Mouse (Mus musculus): ENCODE results near the gene Wdr45b. TPM values are rescaled to one million over a fixed set of nuclear protein-coding genes. Genes with fewer than 3 reads are reported as not detected.

Wdr45b gene
- total and polyA plus RNA-seq, 3 experiments: 27.0 to 53.0 (median 43.3) TPM

DNA sequence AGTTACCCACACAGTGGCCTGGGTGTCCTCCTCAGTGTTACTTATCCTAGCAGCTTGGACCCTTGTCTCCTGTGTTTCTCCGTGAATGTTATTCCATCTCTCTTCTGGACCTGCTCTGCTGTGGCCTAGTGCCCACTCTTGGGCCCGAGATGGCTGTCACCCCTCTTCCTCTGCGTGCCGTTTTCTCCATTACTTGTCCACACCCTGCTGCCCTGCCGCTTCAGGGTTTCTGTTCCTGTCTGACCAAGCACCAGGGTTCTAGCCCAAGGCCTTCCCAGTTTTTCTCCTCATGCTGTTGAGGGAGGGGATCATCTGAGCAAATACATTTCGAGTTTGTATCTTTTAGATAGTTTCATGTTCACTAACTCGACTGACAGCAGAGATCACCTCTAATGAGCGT, 76.7 kb downstream of the Wdr45b start:
- peaks cover 52% of the 10 kb centered on the region for H3K79me2 ChIP-seq (replicated peaks; ENCODE audit: control insufficient read depth, extremely low read depth, insufficient read depth, poor library complexity, severe bottlenecking)
- H3K9me3 ChIP-seq (replicated peaks; ENCODE audit: low read length): no peaks in the 10 kb centered on the region
- no peak overlapping the region for H3K4me2 ChIP-seq (ENCODE audit: insufficient read depth, low read depth, poor library complexity, severe bottlenecking)
- dilution Hi-C loops (cut with MboI; ENCODE audit: extremely low pct_ligation_motif_present, extremely low pct_unique_long_range_greater_than_20kb, low sequenced_read_pairs): no loop called here
- H3K27ac ChIP-seq (ENCODE audit: insufficient read depth, low read depth): no peak overlapping the region
- no peak for DNase-seq (ENCODE audit: extremely low read depth)
- no peaks in the 10 kb centered on the region for H3K4me1 ChIP-seq (ENCODE audit: control insufficient read depth in 1 of 2, insufficient read depth in 2 of 2)
- no peak overlapping the region for H3K9ac ChIP-seq (ENCODE audit: insufficient read depth, low read depth)
- H3K36me3 ChIP-seq (replicated peaks in 1 of 2; ENCODE audit: control insufficient read depth in 1 of 2, insufficient read depth in 1 of 2, low read length in 1 of 2): peaks cover 24 to 82% of the 10 kb centered on the region in 2 experiments
- in situ Hi-C loops (cut with MboI; ENCODE audit: low pct_ligation_motif_present, low pct_unique_long_range_greater_than_20kb, low sequenced_read_pairs): no loop called here
- no peak overlapping the region for H3K4me3 ChIP-seq (replicated peaks in 1 of 3; ENCODE audit: low read depth in 2 of 3, low read length in 2 of 3, poor library complexity in 1 of 3)
- H3K27me3 ChIP-seq (replicated peaks): no peaks in the 10 kb centered on the region
- TF ChIP-seq ETS1 (conservative IDR thresholded peaks at IDR 0.05; ENCODE audit: low read depth, low read length) (no peak), BHLHE40 (IDR thresholded peaks at IDR 0.05; ENCODE audit: low read depth, low read length) (no peak), POLR2A (IDR thresholded peaks at IDR 0.05; ENCODE audit: low read depth, low read length) (no peak), RAD21 (IDR thresholded peaks at IDR 0.05; ENCODE audit: low read depth, low read length) (no peak), RCOR1 (conservative IDR thresholded peaks at IDR 0.05; ENCODE audit: low read depth, low read length) (no peak), SMC3 (IDR thresholded peaks at IDR 0.05; ENCODE audit: low read depth, low read length) (no peak), USF1 (IDR thresholded peaks at IDR 0.05; ENCODE audit: low read depth, low read length) (no peak), MXI1 (IDR thresholded peaks at IDR 0.05; ENCODE audit: low read depth, low read length) (no peak), ZMIZ1 (IDR thresholded peaks at IDR 0.05; ENCODE audit: low read depth, low read length) (no peak), TBP (conservative IDR thresholded peaks at IDR 0.05; ENCODE audit: low read depth, low read length) (no peak), CHD1 (IDR thresholded peaks at IDR 0.05; ENCODE audit: low read depth, low read length) (no peak), ELF1 (IDR thresholded peaks at IDR 0.05; ENCODE audit: low read depth, low read length) (no peak), MYC (IDR thresholded peaks at IDR 0.05; ENCODE audit: low read depth, low read length) (no peak), ZKSCAN1 (IDR thresholded peaks at IDR 0.05; ENCODE audit: borderline replicate concordance, low read depth, low read length) (no peak), MAZ (IDR thresholded peaks at IDR 0.05; ENCODE audit: low read depth, low read length) (no peak)

Other genes starting within 250 kb of the Wdr45b start
- gene Tex19.2, start 235.8 kb downstream of the Wdr45b start, total RNA-seq (2012; rRNA removed): 0.64 and 0.92 TPM in 2 replicates
- gene Tex19.2, start 235.8 kb downstream of the Wdr45b start, total RNA-seq (2014; rRNA removed): 1.4 and 1.5 TPM in 2 replicates
- gene Tex19.2, start 235.8 kb downstream of the Wdr45b start, polyA plus RNA-seq (2012; ENCODE audit: insufficient read length, low read depth): 2.3 and 2.4 TPM in 2 replicates
- gene Tex19.1, start 208.3 kb downstream of the Wdr45b start, total RNA-seq (2012; rRNA removed): 0.21 TPM in 1 of 2 replicates, not detected in the other
- gene Tex19.1, start 208.3 kb downstream of the Wdr45b start, total RNA-seq (2014; rRNA removed): 0.51 and 0.95 TPM in 2 replicates
- gene Tex19.1, start 208.3 kb downstream of the Wdr45b start, polyA plus RNA-seq (2012; ENCODE audit: insufficient read length, low read depth): 0.35 and 0.57 TPM in 2 replicates
- gene Uts2r, start 194.2 kb downstream of the Wdr45b start, total RNA-seq (2012; rRNA removed): not detected in 2 replicates
- gene Uts2r, start 194.2 kb downstream of the Wdr45b start, total RNA-seq (2014; rRNA removed): not detected in 2 replicates
- gene Uts2r, start 194.2 kb downstream of the Wdr45b start, polyA plus RNA-seq (2012; ENCODE audit: insufficient read length, low read depth): not detected in 2 replicates
- gene Hexdc, start 150.0 kb downstream of the Wdr45b start, total RNA-seq (2012; rRNA removed): 9.1 and 10.6 TPM in 2 replicates
- 10.5 and 11.6 TPM in 2 replicates for gene Hexdc, start 150.0 kb downstream of the Wdr45b start, total RNA-seq (2014; rRNA removed)
- gene Hexdc, start 150.0 kb downstream of the Wdr45b start, polyA plus RNA-seq (2012; ENCODE audit: insufficient read length, low read depth): 8.8 and 12.0 TPM in 2 replicates
- gene Ogfod3, start 149.7 kb downstream of the Wdr45b start, total RNA-seq (2012; rRNA removed): 16.4 and 19.0 TPM in 2 replicates
- gene Ogfod3, start 149.7 kb downstream of the Wdr45b start, total RNA-seq (2014; rRNA removed): 10.3 and 13.7 TPM in 2 replicates
- 18.4 and 24.6 TPM in 2 replicates for gene Ogfod3, start 149.7 kb downstream of the Wdr45b start, polyA plus RNA-seq (2012; ENCODE audit: insufficient read length, low read depth)
- gene Cybc1, start 125.1 kb downstream of the Wdr45b start, total RNA-seq (2012; rRNA removed): 50.0 and 51.6 TPM in 2 replicates
- gene Cybc1, start 125.1 kb downstream of the Wdr45b start, total RNA-seq (2014; rRNA removed): 60.3 and 60.9 TPM in 2 replicates
- gene Cybc1, start 125.1 kb downstream of the Wdr45b start, polyA plus RNA-seq (2012; ENCODE audit: insufficient read length, low read depth): 52.9 and 57.4 TPM in 2 replicates
- gene Narf, start 117.2 kb downstream of the Wdr45b start, total RNA-seq (2012; rRNA removed): 15.6 and 26.2 TPM in 2 replicates
- 29.9 and 32.1 TPM in 2 replicates for gene Narf, start 117.2 kb downstream of the Wdr45b start, total RNA-seq (2014; rRNA removed)
- gene Narf, start 117.2 kb downstream of the Wdr45b start, polyA plus RNA-seq (2012; ENCODE audit: insufficient read length, low read depth): 11.7 and 12.3 TPM in 2 replicates
- gene Foxk2, start 94.5 kb downstream of the Wdr45b start, total RNA-seq (2012; rRNA removed): 42.6 and 44.3 TPM in 2 replicates
- gene Foxk2, start 94.5 kb downstream of the Wdr45b start, total RNA-seq (2014; rRNA removed): 25.0 and 26.9 TPM in 2 replicates
- gene Foxk2, start 94.5 kb downstream of the Wdr45b start, polyA plus RNA-seq (2012; ENCODE audit: insufficient read length, low read depth): 32.4 and 41.2 TPM in 2 replicates
- not detected in 2 replicates for gene Rab40b, start 33.8 kb upstream of the Wdr45b start, total RNA-seq (2012; rRNA removed)
- gene Rab40b, start 33.8 kb upstream of the Wdr45b start, total RNA-seq (2014; rRNA removed): not detected in 2 replicates
- gene Rab40b, start 33.8 kb upstream of the Wdr45b start, polyA plus RNA-seq (2012; ENCODE audit: insufficient read length, low read depth): not detected in 2 replicates
- gene Fn3krp, start 67.0 kb upstream of the Wdr45b start, total RNA-seq (2012; rRNA removed): 9.8 and 11.2 TPM in 2 replicates
- 9.7 and 11.2 TPM in 2 replicates for gene Fn3krp, start 67.0 kb upstream of the Wdr45b start, total RNA-seq (2014; rRNA removed)
- 3.6 and 3.8 TPM in 2 replicates for gene Fn3krp, start 67.0 kb upstream of the Wdr45b start, polyA plus RNA-seq (2012; ENCODE audit: insufficient read length, low read depth)
- gene Fn3k, start 80.5 kb upstream of the Wdr45b start, total RNA-seq (2012; rRNA removed): 0.04 TPM in 1 of 2 replicates, not detected in the other
- not detected in 2 replicates for gene Fn3k, start 80.5 kb upstream of the Wdr45b start, total RNA-seq (2014; rRNA removed)
- not detected in 2 replicates for gene Fn3k, start 80.5 kb upstream of the Wdr45b start, polyA plus RNA-seq (2012; ENCODE audit: insufficient read length, low read depth)
- 85.6 and 86.7 TPM in 2 replicates for gene Tbcd, start 97.5 kb upstream of the Wdr45b start, total RNA-seq (2012; rRNA removed)
- gene Tbcd, start 97.5 kb upstream of the Wdr45b start, total RNA-seq (2014; rRNA removed): 57.7 and 62.1 TPM in 2 replicates
- gene Tbcd, start 97.5 kb upstream of the Wdr45b start, polyA plus RNA-seq (2012; ENCODE audit: insufficient read length, low read depth): 70.4 and 73.3 TPM in 2 replicates
- 0.34 and 0.38 TPM in 2 replicates for gene Zfp750, start 164.9 kb upstream of the Wdr45b start, total RNA-seq (2012; rRNA removed)
- gene Zfp750, start 164.9 kb upstream of the Wdr45b start, total RNA-seq (2014; rRNA removed): 0.11 and 0.14 TPM in 2 replicates
- gene Zfp750, start 164.9 kb upstream of the Wdr45b start, polyA plus RNA-seq (2012; ENCODE audit: insufficient read length, low read depth): 0.33 and 0.54 TPM in 2 replicates

Measured in CH12.LX (cell line).